Mouse (Mus musculus): ENCODE measurements around the gene Flywch1.

DNA sequence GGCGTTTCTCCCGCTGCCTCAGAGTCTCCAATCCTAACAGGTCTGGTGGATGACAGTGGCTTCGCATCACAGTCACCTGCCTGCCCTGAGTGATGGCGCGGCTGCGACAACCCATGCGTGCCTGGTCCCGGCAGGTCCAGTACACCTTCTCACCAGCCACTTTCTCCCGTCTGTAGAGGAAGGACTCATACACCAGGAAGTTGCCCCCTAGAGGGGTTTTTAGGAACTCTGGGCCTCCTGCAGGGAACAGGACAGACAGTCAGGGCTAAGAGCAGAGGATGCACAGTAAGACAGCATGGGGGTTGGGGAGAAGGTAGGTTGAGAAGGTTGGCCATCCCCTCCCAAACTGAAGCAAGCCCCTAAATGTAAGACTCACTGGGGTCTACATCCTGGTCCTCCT is 11.2 kb downstream of the Flywch1 start:
- TF ChIP-seq POLR2A (IDR thresholded peaks at IDR 0.05; ENCODE audit: borderline replicate concordance, low read depth, low read length) = no peak
- no peak for TF ChIP-seq CTCF (IDR thresholded peaks at IDR 0.05; ENCODE audit: low read depth, low read length)

Data from bone marrow macrophage, adult 2 months (primary cell).